Mouse (Mus musculus): ENCODE data around the gene Zdbf2. TPM values are rescaled to one million over a fixed set of nuclear protein-coding genes. Genes with fewer than 3 reads are reported as not detected.

Gene Zdbf2
- polyA plus RNA-seq, 1 experiment from 2014 or later = 38.3 TPM

GRCm38 (mm10) chr1:63247831-63248359, 25.2 kb upstream of the Zdbf2 start:
- peak overlapping the region; percentile 24 for H3K4me3 ChIP-seq (replicated peaks; ENCODE audit: low read depth, low read length)
- no peaks in the 10 kb centered on the region for H3K9me3 ChIP-seq (ENCODE audit: control insufficient read depth, low read length)
- H3K27ac ChIP-seq (replicated peaks; ENCODE audit: low read depth, low read length) = peak overlapping the region; percentile 76
- H3K36me3 ChIP-seq (ENCODE audit: control insufficient read depth, insufficient read depth, low read length) = no peaks in the 10 kb centered on the region
- H3K27me3 ChIP-seq (ENCODE audit: control insufficient read depth, insufficient read depth, low read length) = peaks cover 42% of the 10 kb centered on the region
- peak; percentile 68 for DNase-seq
- ATAC-seq (ENCODE audit: low FRiP score, low TSS enrichment) = no peak
- peak overlapping the region; percentile 56 for H3K4me2 ChIP-seq (ENCODE audit: low read length)
- under 1% methylated on average over 18 of the region's 18 CpGs for WGBS
- no peaks in the 10 kb centered on the region for H3K4me1 ChIP-seq (ENCODE audit: control insufficient read depth, insufficient read depth, low read length)
- peak overlapping the region; percentile 30; the same call in 1 of the 2 replicates for H3K9ac ChIP-seq (replicated peaks; ENCODE audit: low read length)

DNA sequence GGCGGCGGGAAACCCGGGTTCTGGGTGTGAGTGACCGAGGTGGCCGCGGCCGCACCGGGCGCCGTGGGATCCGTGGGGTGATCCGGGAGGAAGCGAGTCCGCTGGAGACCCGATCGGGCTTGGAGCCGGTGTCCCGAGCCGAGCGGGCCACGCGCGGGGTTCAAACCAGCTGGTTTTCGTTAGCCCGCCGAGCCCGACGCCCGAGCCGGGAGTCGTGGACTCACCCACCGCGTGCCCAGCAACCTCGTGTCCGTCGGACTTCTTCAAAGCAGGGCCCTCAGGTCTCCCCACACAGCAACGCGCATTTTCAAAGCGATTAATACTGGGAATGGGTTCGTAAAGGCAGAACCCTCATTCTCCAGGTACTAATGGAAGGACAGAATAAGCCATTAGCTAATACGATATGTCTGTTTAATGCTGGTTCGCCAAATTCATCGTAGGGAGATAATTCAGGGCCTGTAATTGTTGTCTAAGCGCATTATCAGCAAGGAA, 24.7 kb upstream of the Zdbf2 start:
- Histone ChIP-seq H3K9ac (replicated peaks; ENCODE audit: low read length) (peak overlapping the region; percentile 30; the same call in 1 of the 2 replicates), H3K4me2 (ENCODE audit: low read length) (peak overlapping the region; percentile 56), H3K27ac (replicated peaks; ENCODE audit: low read depth, low read length) (peak overlapping the region; percentile 76), H3K27me3 (ENCODE audit: control insufficient read depth, insufficient read depth, low read length) (peaks cover 42% of the 10 kb centered on the region), H3K4me3 (replicated peaks; ENCODE audit: low read depth, low read length) (peak overlapping the region; percentile 24), H3K4me1 (ENCODE audit: control insufficient read depth, insufficient read depth, low read length) (no peaks in the 10 kb centered on the region), H3K9me3 (ENCODE audit: control insufficient read depth, low read length) (no peaks in the 10 kb centered on the region), H3K36me3 (ENCODE audit: control insufficient read depth, insufficient read depth, low read length) (no peaks in the 10 kb centered on the region)
- ATAC-seq (ENCODE audit: low FRiP score, low TSS enrichment) = no peak
- WGBS = 3% methylated on average over 44 of the region's 44 CpGs
- peak; percentile 62 for DNase-seq

GRCm38 (mm10) chr1:63249261-63249660, 23.8 kb upstream of the Zdbf2 start:
- Histone ChIP-seq H3K36me3 (ENCODE audit: control insufficient read depth, insufficient read depth, low read length) (no peaks in the 10 kb centered on the region), H3K27ac (replicated peaks; ENCODE audit: low read depth, low read length) (no peak overlapping the region), H3K27me3 (ENCODE audit: control insufficient read depth, insufficient read depth, low read length) (peaks cover 46% of the 10 kb centered on the region), H3K4me1 (ENCODE audit: control insufficient read depth, insufficient read depth, low read length) (no peaks in the 10 kb centered on the region), H3K4me3 (replicated peaks; ENCODE audit: low read depth, low read length) (no peak overlapping the region), H3K9me3 (ENCODE audit: control insufficient read depth, low read length) (no peaks in the 10 kb centered on the region), H3K4me2 (ENCODE audit: low read length) (no peak overlapping the region), H3K9ac (replicated peaks; ENCODE audit: low read length) (no peak overlapping the region)
- WGBS = 53% methylated on average over 4 of the region's 4 CpGs
- DNase-seq (peak; percentile 32), ATAC-seq (ENCODE audit: low FRiP score, low TSS enrichment) (no peak)

DNA sequence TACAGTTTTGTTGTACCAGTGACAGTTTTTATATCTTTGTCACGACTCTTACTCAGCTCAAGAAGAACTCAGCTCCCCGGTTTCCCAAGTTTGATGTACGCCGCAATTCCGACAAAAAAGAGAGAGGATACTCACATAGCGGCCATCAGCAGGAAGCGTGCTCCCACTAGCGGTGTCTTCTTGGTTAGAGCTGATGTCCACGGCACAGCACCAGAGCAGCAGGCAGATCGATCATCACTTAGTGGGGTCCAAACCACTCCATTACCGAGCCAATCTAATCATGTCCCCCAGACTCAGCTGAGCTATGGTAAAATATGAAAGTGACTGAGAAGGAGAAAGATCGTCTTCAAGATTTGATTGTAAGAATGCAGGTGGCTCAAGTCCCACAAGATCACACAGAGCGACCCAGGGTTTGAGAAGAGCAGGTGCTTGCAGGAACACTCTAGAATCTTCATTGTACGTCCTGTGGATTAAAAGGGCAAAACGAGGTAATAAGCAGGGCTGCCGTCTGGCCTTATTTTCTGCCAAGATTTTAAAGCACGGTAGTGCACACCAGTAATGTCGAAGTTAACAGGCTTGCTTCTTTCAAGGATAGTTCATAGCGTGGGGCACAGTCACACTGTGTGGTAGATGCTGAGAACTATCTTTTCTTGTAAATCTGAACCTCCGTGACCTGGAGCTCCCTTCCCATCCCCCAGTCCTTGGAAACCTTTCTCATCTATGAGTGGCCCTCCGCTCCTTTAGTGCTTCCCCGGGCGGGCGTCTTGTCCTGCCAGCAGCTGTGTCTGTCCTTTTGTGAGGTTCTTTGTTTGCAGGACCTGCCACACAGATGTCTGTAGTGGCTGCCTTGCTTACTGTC, 20.5 kb upstream of the Zdbf2 start:
- ATAC-seq (ENCODE audit: low FRiP score, low TSS enrichment) = no peak

GRCm38 (mm10) chr1:63253291-63253690, 19.8 kb upstream of the Zdbf2 start:
- Histone ChIP-seq H3K4me1 (ENCODE audit: control insufficient read depth, insufficient read depth, low read length) (peaks cover 13% of the 10 kb centered on the region; the same call in 1 of the 2 replicates), H3K9me3 (ENCODE audit: control insufficient read depth, low read length) (no peaks in the 10 kb centered on the region), H3K27ac (replicated peaks; ENCODE audit: low read depth, low read length) (no peak overlapping the region), H3K36me3 (ENCODE audit: control insufficient read depth, insufficient read depth, low read length) (no peaks in the 10 kb centered on the region), H3K27me3 (ENCODE audit: control insufficient read depth, insufficient read depth, low read length) (peaks cover 70% of the 10 kb centered on the region), H3K4me3 (replicated peaks; ENCODE audit: low read depth, low read length) (no peak overlapping the region), H3K4me2 (ENCODE audit: low read length) (peak overlapping the region; percentile 22; the same call in 1 of the 2 replicates), H3K9ac (replicated peaks; ENCODE audit: low read length) (no peak overlapping the region)
- WGBS = 17% methylated on average over 5 of the region's 5 CpGs
- ATAC-seq (ENCODE audit: low FRiP score, low TSS enrichment) = no peak
- DNase-seq = peak; percentile 30

More for the DNA sequence above, 20.5 kb upstream of the Zdbf2 start:
- no peaks in the 10 kb centered on the region for H3K9me3 ChIP-seq (ENCODE audit: control insufficient read depth, low read length)
- H3K9ac ChIP-seq (replicated peaks; ENCODE audit: low read length) = no peak overlapping the region
- peaks cover 13% of the 10 kb centered on the region; the same call in 1 of the 2 replicates for H3K4me1 ChIP-seq (ENCODE audit: control insufficient read depth, insufficient read depth, low read length)
- H3K27ac ChIP-seq (replicated peaks; ENCODE audit: low read depth, low read length) = no peak overlapping the region; the same call in 1 of the 2 replicates
- peaks cover 68% of the 10 kb centered on the region for H3K27me3 ChIP-seq (ENCODE audit: control insufficient read depth, insufficient read depth, low read length)
- 25% methylated on average over 24 of the region's 24 CpGs for WGBS
- no peaks in the 10 kb centered on the region for H3K36me3 ChIP-seq (ENCODE audit: control insufficient read depth, insufficient read depth, low read length)
- peak; percentile 77 for DNase-seq
- peak overlapping the region; percentile 22; the same call in 1 of the 2 replicates for H3K4me2 ChIP-seq (ENCODE audit: low read length)
- no peak overlapping the region for H3K4me3 ChIP-seq (replicated peaks; ENCODE audit: low read depth, low read length)

DNA sequence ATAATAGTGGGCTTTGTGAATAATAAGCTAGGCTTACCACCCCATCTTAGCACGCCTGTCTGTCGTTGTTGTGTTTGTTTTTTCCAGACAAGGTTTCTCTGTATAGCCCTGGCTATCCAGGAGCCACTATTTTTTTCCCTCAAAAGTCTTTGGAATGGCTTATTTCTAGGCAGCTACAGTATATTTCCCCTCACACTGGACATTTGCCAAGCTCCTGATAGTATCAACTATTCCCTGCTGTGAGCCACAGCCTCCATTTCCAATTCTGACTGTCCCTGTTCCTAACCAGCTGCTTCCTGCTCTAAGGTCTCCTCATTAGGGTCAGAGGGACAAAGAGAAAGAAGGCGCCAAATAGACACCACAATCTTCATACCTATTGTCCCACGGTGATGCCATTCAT, 18.0 kb upstream of the Zdbf2 start:
- no peak for ATAC-seq (ENCODE audit: low FRiP score, low TSS enrichment)
- Histone ChIP-seq H3K36me3 (ENCODE audit: control insufficient read depth, insufficient read depth, low read length) (no peaks in the 10 kb centered on the region), H3K27me3 (ENCODE audit: control insufficient read depth, insufficient read depth, low read length) (peaks cover 64% of the 10 kb centered on the region), H3K9me3 (ENCODE audit: control insufficient read depth, low read length) (no peaks in the 10 kb centered on the region), H3K4me2 (ENCODE audit: low read length) (no peak overlapping the region), H3K4me1 (ENCODE audit: control insufficient read depth, insufficient read depth, low read length) (peaks cover 13% of the 10 kb centered on the region; the same call in 1 of the 2 replicates), H3K9ac (replicated peaks; ENCODE audit: low read length) (no peak overlapping the region), H3K27ac (replicated peaks; ENCODE audit: low read depth, low read length) (peak overlapping the region; percentile 81), H3K4me3 (replicated peaks; ENCODE audit: low read depth, low read length) (no peak overlapping the region)
- WGBS = 9% methylated on average over 4 of the region's 4 CpGs
- DNase-seq = peak; percentile 51

- Histone ChIP-seq H3K27ac (replicated peaks; ENCODE audit: low read depth, low read length) (peak overlapping the region; percentile 81), H3K36me3 (ENCODE audit: control insufficient read depth, insufficient read depth, low read length) (no peaks in the 10 kb centered on the region), H3K9me3 (ENCODE audit: control insufficient read depth, low read length) (no peaks in the 10 kb centered on the region), H3K4me2 (ENCODE audit: low read length) (no peak overlapping the region), H3K27me3 (ENCODE audit: control insufficient read depth, insufficient read depth, low read length) (peaks cover 67% of the 10 kb centered on the region), H3K4me1 (ENCODE audit: control insufficient read depth, insufficient read depth, low read length) (peaks cover 13% of the 10 kb centered on the region; the same call in 1 of the 2 replicates), H3K4me3 (replicated peaks; ENCODE audit: low read depth, low read length) (no peak overlapping the region), H3K9ac (replicated peaks; ENCODE audit: low read length) (no peak overlapping the region)
- peak; percentile 79 for DNase-seq
- ATAC-seq (ENCODE audit: low FRiP score, low TSS enrichment) = peak; percentile 58; the same call in 1 of the 2 replicates
- WGBS = 7% methylated on average over 5 of the region's 5 CpGs
Observed at GRCm38 (mm10) chr1:63256083-63256482, 17.0 kb upstream of the Zdbf2 start.

- ATAC-seq (ENCODE audit: low FRiP score, low TSS enrichment) = no peak
- 63% methylated on average over 2 of the region's 2 CpGs for WGBS
- no peak overlapping the region for H3K27ac ChIP-seq (replicated peaks; ENCODE audit: low read depth, low read length)
- no peak for DNase-seq
- no peak overlapping the region for H3K4me3 ChIP-seq (replicated peaks; ENCODE audit: low read depth, low read length)
- H3K36me3 ChIP-seq (ENCODE audit: control insufficient read depth, insufficient read depth, low read length) = no peaks in the 10 kb centered on the region
- no peak overlapping the region for H3K4me2 ChIP-seq (ENCODE audit: low read length)
- no peak overlapping the region for H3K9ac ChIP-seq (replicated peaks; ENCODE audit: low read length)
- H3K9me3 ChIP-seq (ENCODE audit: control insufficient read depth, low read length) = no peaks in the 10 kb centered on the region
- peaks cover 74% of the 10 kb centered on the region for H3K27me3 ChIP-seq (ENCODE audit: control insufficient read depth, insufficient read depth, low read length)
- H3K4me1 ChIP-seq (ENCODE audit: control insufficient read depth, insufficient read depth, low read length) = peaks cover 13% of the 10 kb centered on the region; the same call in 1 of the 2 replicates
Observed at GRCm38 (mm10) chr1:63258501-63258900, 14.6 kb upstream of the Zdbf2 start.

Measured in midbrain, embryonic 14.5 days (tissue).